Mouse (Mus musculus) heart, adult 2 months (tissue): Measurements from ENCODE around the gene Tmem230. TPM values are rescaled to one million over a fixed set of nuclear protein-coding genes. Genes with fewer than 3 reads are reported as not detected.

ENCODE experiments used
- DNase-seq, 2 experiments: peaks; one replicate each; pipeline ENCODE4 v3.0.0; 2021
- H3K27ac ChIP-seq: fragments of 200-600 bp; 2 replicates; pipeline ENCODE4 v1.8.1; 2022
- H3K27me3 ChIP-seq: fragments of 200-500 bp; 2 replicates; pipeline ENCODE4 v1.6.1; 2012; ENCODE audit warnings: mild to moderate bottlenecking, low read length, inconsistent platforms, mixed read lengths; ENCODE audit not compliant: control insufficient read depth, insufficient read depth
- H3K36me3 ChIP-seq: fragments of 200-500 bp; 2 replicates; pipeline ENCODE4 v1.6.1; 2012; ENCODE audit warnings: low read length, inconsistent platforms; ENCODE audit not compliant: control insufficient read depth, insufficient read depth
- H3K4me1 ChIP-seq: fragments of 200-500 bp; 2 replicates; pipeline ENCODE4 v1.6.1; 2011; ENCODE audit warnings: low read length; ENCODE audit not compliant: control insufficient read depth, insufficient read depth
- H3K4me3 ChIP-seq: fragments of 200-600 bp; 2 replicates; pipeline ENCODE4 v1.8.1; 2022
- H3K79me2 ChIP-seq: fragments of 200-500 bp; replicated peaks from 2 replicates; pipeline ENCODE4 v1.6.1; 2012; ENCODE audit warnings: mild to moderate bottlenecking, inconsistent platforms, low read length, moderate library complexity, mixed read lengths; ENCODE audit not compliant: control insufficient read depth, insufficient read depth
- H3K9ac ChIP-seq: fragments of 200-500 bp; 2 replicates; pipeline ENCODE4 v1.6.1; 2012; ENCODE audit warnings: low read depth, mild to moderate bottlenecking, control low read depth, inconsistent platforms, low read length, mixed read lengths
- CTCF ChIP-seq: fragments of 200-600 bp; IDR thresholded peaks from 2 replicates; pipeline ENCODE4 v1.8.1; 2022; ENCODE audit warnings: antibody characterized with exemption, mild to moderate bottlenecking, moderate library complexity
- EP300 ChIP-seq: fragments of 200-500 bp; IDR thresholded peaks from 2 replicates; pipeline ENCODE4 v1.6.1; 2011; ENCODE audit warnings: low read depth, low read length, control low read depth; ENCODE audit not compliant: insufficient read depth
- POLR2A ChIP-seq: fragments of 200-500 bp; IDR thresholded peaks from 2 replicates; pipeline ENCODE4 v1.6.1; 2011; ENCODE audit warnings: mild to moderate bottlenecking, low read depth, low read length, control low read depth; ENCODE audit not compliant: insufficient read depth
- WGBS: fragments of 180-500 bp; shearing (Covaris S2); methylation state at CpG from one replicate; pipeline ENCODE4 v1.1.7; 2018; 5-methylcytosine and 5-hydroxymethylcytosine counted together
- intact Hi-C: fragments of 180-260 bp; cut with DNase I; formaldehyde crosslinking; loops from one replicate; pipeline ENCODE4 v1.15.1; 2025
- polyA plus RNA-seq: library from polyadenylated mRNA; depleted of rRNA; stranded (reverse); fragments of >200 nt; gene quantifications from 2 replicates; pipeline ENCODE4 v1.2.3, GENCODE M21; 2012
- total RNA-seq, 2 experiments: library from RNA; stranded (reverse); gene quantifications; 2 replicates each; pipeline ENCODE4 v1.2.3; 2021

Tmem230 gene
- total and polyA plus RNA-seq, 3 experiments: 23.1 to 28.0 (median 23.3) TPM

GRCm38 (mm10) chr2:132260601-132261000 is 13.0 kb upstream of the Tmem230 start:
- TF ChIP-seq EP300 (no peak), CTCF (no peak), POLR2A (no peak)
- Histone ChIP-seq H3K4me1 (peaks cover 7% of the 10 kb centered on the region), H3K27ac (no peak overlapping the region), H3K36me3 (peaks cover 2% of the 10 kb centered on the region), H3K79me2 (peaks cover 6% of the 10 kb centered on the region), H3K9ac (no peak overlapping the region), H3K27me3 (no peaks in the 10 kb centered on the region), H3K4me3 (no peak overlapping the region)
- WGBS: 90% methylated on average over 3 of the region's 3 CpGs
- DNase-seq: no peak
- intact Hi-C loops: loop anchor here (10.0 kb wide), 1 partner anchor 454 kb away; no protein-coding TSS in a partner anchor

- no peaks in the 10 kb centered on the region for H3K4me1 ChIP-seq
- H3K27me3 ChIP-seq: no peaks in the 10 kb centered on the region
- WGBS: 74% methylated on average over 6 of the region's 6 CpGs
- DNase-seq: no peak
- no peaks in the 10 kb centered on the region for H3K79me2 ChIP-seq
- H3K27ac ChIP-seq: no peak overlapping the region
- intact Hi-C loops: no loop called here
- H3K4me3 ChIP-seq: no peak overlapping the region
- H3K9ac ChIP-seq: no peak overlapping the region
- H3K36me3 ChIP-seq: no peaks in the 10 kb centered on the region
- TF ChIP-seq CTCF: no peak
- no peak for TF ChIP-seq POLR2A
- no peak for TF ChIP-seq EP300
Observed at GRCm38 (mm10) chr2:132257350-132258068, 9.9 kb upstream of the Tmem230 start.

GRCm38 (mm10) chr2:132253603-132254002 is 6.0 kb upstream of the Tmem230 start:
- DNase-seq: no peak
- no peaks in the 10 kb centered on the region for H3K27me3 ChIP-seq
- H3K36me3 ChIP-seq: peaks cover 9% of the 10 kb centered on the region
- peak overlapping the region; percentile 54; the same call in 1 of the 2 replicates for H3K9ac ChIP-seq
- no peaks in the 10 kb centered on the region for H3K79me2 ChIP-seq
- peaks cover 2% of the 10 kb centered on the region; the same call in 1 of the 2 replicates for H3K4me1 ChIP-seq
- intact Hi-C loops: loop anchor here (5.0 kb wide), 1 partner anchor 434 kb away; the partner anchor contains the start of gene Shld1
- H3K27ac ChIP-seq: peak overlapping the region; percentile 84
- WGBS: 2% methylated on average over 7 of the region's 7 CpGs
- no peak for TF ChIP-seq EP300
- TF ChIP-seq CTCF: no peak
- no peak for TF ChIP-seq POLR2A
- H3K4me3 ChIP-seq: peak overlapping the region; percentile 50

GRCm38 (mm10) chr2:132252542-132253528 is 5.2 kb upstream of the Tmem230 start, which contains the start of gene Pcna:
Gene Pcna, minus strand, starts transcription at chr2:132253314.
- WGBS: under 1% methylated on average over 79 of the region's 79 CpGs
- DNase-seq: peak; percentile 97 to 99
- peak within 1 kb of the TSS; percentile 65 for H3K9ac ChIP-seq
- peak within 1 kb of the TSS; percentile 65 for H3K4me3 ChIP-seq
- H3K36me3 ChIP-seq: peaks cover 9% of the 10 kb centered on the region
- no peaks in the 10 kb centered on the region for H3K27me3 ChIP-seq
- H3K79me2 ChIP-seq: no peaks in the 10 kb centered on the region
- peak; percentile 87; the same call in 1 of the 2 replicates for TF ChIP-seq EP300
- no peak for TF ChIP-seq CTCF
- peak; percentile 96 for TF ChIP-seq POLR2A
- intact Hi-C loops: loop anchor here (5.0 kb wide), 1 partner anchor 434 kb away; the partner anchor contains the start of gene Shld1
- H3K27ac ChIP-seq: peak within 1 kb of the TSS; percentile 84
- H3K4me1 ChIP-seq: peaks cover 3% of the 10 kb centered on the region

GRCm38 (mm10) chr2:132251911-132252310 is 4.3 kb upstream of the Tmem230 start:
- peak overlapping the region; percentile 65 for H3K4me3 ChIP-seq
- H3K27me3 ChIP-seq: no peaks in the 10 kb centered on the region
- no peak for DNase-seq
- TF ChIP-seq CTCF (no peak), EP300 (no peak), POLR2A (no peak)
- peaks cover 9% of the 10 kb centered on the region for H3K36me3 ChIP-seq
- intact Hi-C loops: loop anchor here (5.0 kb wide), 1 partner anchor 435 kb away; the partner anchor contains the start of gene Shld1
- H3K9ac ChIP-seq: no peak overlapping the region
- 7% methylated on average over 8 of the region's 8 CpGs for WGBS
- no peaks in the 10 kb centered on the region for H3K79me2 ChIP-seq
- H3K27ac ChIP-seq: no peak overlapping the region; the same call in 1 of the 2 replicates
- peaks cover 4% of the 10 kb centered on the region for H3K4me1 ChIP-seq
